Mouse (Mus musculus): ENCODE measurements at regions not wholly inside any gene's neighbourhood (a gene's known extent, or its start where the extent isn't known, plus 50 kb on each side); places are given as distances from the start of the nearest gene placed in this dataset.

DNA sequence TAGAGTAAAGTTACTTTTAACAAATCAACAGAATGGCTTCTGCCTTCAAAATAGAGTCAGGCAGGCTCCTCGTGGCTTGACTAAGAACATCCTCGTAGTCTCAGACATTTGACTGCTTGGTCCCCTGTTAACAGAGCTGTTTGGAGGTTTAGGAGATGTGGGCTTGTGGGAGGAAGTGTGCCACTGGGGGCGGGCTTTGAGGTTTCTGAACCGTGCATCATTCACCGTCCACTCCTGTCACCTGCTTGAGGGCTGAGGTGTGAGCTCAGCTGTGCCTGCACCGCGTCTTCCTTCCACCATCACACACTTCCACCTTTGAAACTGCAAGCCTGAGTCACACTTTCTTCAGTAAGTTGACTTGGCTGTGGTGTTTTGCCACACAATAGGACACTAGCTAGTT lies 52.6 kb upstream of the 1700021F07Rik start:
- DNase-seq (ENCODE audit: low spot score) (no peak), ATAC-seq (no peak)
- H3K27ac ChIP-seq: no peak overlapping the region
- no peaks in the 10 kb centered on the region for H3K4me1 ChIP-seq (ENCODE audit: insufficient read depth, low read length)
- no peaks in the 10 kb centered on the region for H3K36me3 ChIP-seq (ENCODE audit: insufficient read depth, low read length)
- no peak overlapping the region for H3K4me2 ChIP-seq (ENCODE audit: low read depth, low read length)
- no peaks in the 10 kb centered on the region for H3K27me3 ChIP-seq (ENCODE audit: insufficient read depth, low read length)
- 73% methylated on average over 7 of the region's 7 CpGs for WGBS
- H3K9ac ChIP-seq (replicated peaks; ENCODE audit: low read length): no peak overlapping the region
- no peaks in the 10 kb centered on the region for H3K9me3 ChIP-seq (ENCODE audit: low read length)
- no peak for TF ChIP-seq CTCF (IDR thresholded peaks at IDR 0.05; ENCODE audit: low read depth)
- H3K4me3 ChIP-seq (ENCODE audit: low read length): no peak overlapping the region

All from hindbrain, postnatal 0 days (tissue).